Mouse (Mus musculus) heart, adult 18-20 months (tissue): ENCODE results near the gene Gm21833. TPM values are rescaled to one million over a fixed set of nuclear protein-coding genes. Genes with fewer than 3 reads are reported as not detected.
"Not testable (repeated sequence)": the region's sequence is repeated elsewhere in the genome, so short reads cannot be mapped to it uniquely, and the experiment has no call there.

ENCODE experiments used
- DNase-seq, 2 experiments: peaks; one replicate each; pipeline ENCODE4 v3.0.0; 2021 to 2022; ENCODE audit warnings: mixed read lengths in 1 of 2
- long read RNA-seq, 2 experiments: library from polyadenylated mRNA; stranded (forward); transcript quantifications; one replicate each; pipeline ENCODE4 v2.0.0; 2021
- total RNA-seq, 2 experiments: library from RNA; stranded (reverse); gene quantifications; 2 replicates each; pipeline ENCODE4 v1.2.3; 2021

The Gm21833 gene
- not detected for total RNA-seq
- long read RNA-seq, experiment 1, result 0 reads
- long read RNA-seq, experiment 2, result 0 reads

- not testable (repeated sequence) for DNase-seq
Observed at GRCm38 (mm10) chr16:82828082-82828481, at the start of gene Gm21833. Gene Gm21833, plus strand, starts transcription at chr16:82828382.

GRCm38 (mm10) chr16:82789521-82789920, 38.7 kb upstream of the Gm21833 start:
- DNase-seq, result no peak

GRCm38 (mm10) chr16:82796489-82796888, 31.7 kb upstream of the Gm21833 start:
- DNase-seq, result no peak

GRCm38 (mm10) chr16:82815255-82815654, 12.9 kb upstream of the Gm21833 start:
- no peak for DNase-seq

- no peak for DNase-seq
Observed at GRCm38 (mm10) chr16:82816615-82817014, 11.6 kb upstream of the Gm21833 start.

GRCm38 (mm10) chr16:82855752-82856151, 27.6 kb downstream of the Gm21833 start:
- DNase-seq, result no peak

GRCm38 (mm10) chr16:82864590-82864989, 36.4 kb downstream of the Gm21833 start:
- no peak for DNase-seq
